Comparison of ENCODE assay signal across 20 mouse cellular contexts in genomic region chr3:21020946-21021345, GRCm38 (mm10).
DNase-seq lines count a peak whose midpoint lies in the region; ATAC-seq and TF ChIP-seq lines count a peak whose summit lies in the region.
"Had no signal": no experiment of that assay in that cellular context is flagged by ENCODE, and none has a peak within 500 bp of the region (broad histone marks: within the 10 kb centered on the region; RNA-seq: fewer than 3 reads in every experiment).

No protein-coding gene starts in this region.

- no peaks in the 10 kb centered on the region for H3K4me1 ChIP-seq in intestine, postnatal 0 days (replicated peaks; ENCODE audit: control insufficient read depth, insufficient read depth, low read length)
- H3K4me1 ChIP-seq: hindbrain, embryonic 10.5 days; midbrain, embryonic 13.5 days had no signal

- H3K4me3 ChIP-seq in intestine, postnatal 0 days (ENCODE audit: low read depth, low read length), result no peak overlapping the region
- H3K4me3 ChIP-seq: hindbrain, embryonic 10.5 days; midbrain, embryonic 13.5 days; myocyte had no signal

- WGBS in intestine, postnatal 0 days, result 73% methylated on average over 1 of the region's 1 CpGs

- no peak overlapping the region for H3K9ac ChIP-seq in intestine, postnatal 0 days (ENCODE audit: low read depth, low read length)
- H3K9ac ChIP-seq: midbrain, embryonic 13.5 days had no signal

- no peak overlapping the region for H3K4me2 ChIP-seq in intestine, postnatal 0 days (replicated peaks; ENCODE audit: low read depth)
- H3K4me2 ChIP-seq: midbrain, embryonic 13.5 days had no signal

- no peak for ATAC-seq in intestine, postnatal 0 days
- ATAC-seq: midbrain, embryonic 13.5 days had no signal

- H3K27ac ChIP-seq in intestine, postnatal 0 days (ENCODE audit: low read depth, low read length), result no peak overlapping the region
- H3K27ac ChIP-seq: hindbrain, embryonic 10.5 days; midbrain, embryonic 13.5 days had no signal

- no peaks in the 10 kb centered on the region for H3K9me3 ChIP-seq in intestine, postnatal 0 days (ENCODE audit: control insufficient read depth)
- H3K9me3 ChIP-seq: hindbrain, embryonic 10.5 days; midbrain, embryonic 13.5 days had no signal

- no peaks in the 10 kb centered on the region for H3K36me3 ChIP-seq in intestine, postnatal 0 days (ENCODE audit: control insufficient read depth, insufficient read depth)
- H3K36me3 ChIP-seq: hindbrain, embryonic 10.5 days; midbrain, embryonic 13.5 days had no signal

- no peaks in the 10 kb centered on the region for H3K27me3 ChIP-seq in intestine, postnatal 0 days (replicated peaks; ENCODE audit: control insufficient read depth, insufficient read depth, low read length)
- H3K27me3 ChIP-seq: midbrain, embryonic 13.5 days had no signal

- peak; percentile 54 to 61 for DNase-seq in cerebellum, postnatal 10 days
- no peak for DNase-seq in cerebellum, postnatal 25 days
- peak; percentile 34 to 44 for DNase-seq in frontal cortex, adult 2 months (ENCODE audit: extremely low spot score in 1 of 2, low spot score in 1 of 2)
- no peak for DNase-seq in frontal cortex, postnatal 14 days (ENCODE audit: low spot score in 2 of 2)
- DNase-seq in brain, adult 2 months (ENCODE audit: low read depth, low spot score), result peak; percentile 70
- peak; percentile 3 to 7 for DNase-seq in layer of hippocampus, adult 8-10 months (ENCODE audit: low spot score in 2 of 2)
- DNase-seq in thymus, postnatal 4 days, result no peak
- DNase-seq: adrenal gland, adult 2 months; cerebellum, postnatal 36 days; gastrocnemius, postnatal 25 days; kidney, adult 8-10 months; kidney, postnatal 25 days; lung, postnatal 14 days; right cerebral cortex, postnatal 14 days; spleen, adult 18-20 months; thymus, adult 2 months had no signal

- no peak for TF ChIP-seq CTCF in intestine, postnatal 0 days (IDR thresholded peaks at IDR 0.05; ENCODE audit: low read depth)

Comparison
In these comparisons a context has a peak if more than half of its experiments do, and no peak if none do; other contexts are left out.
1. DNase-seq: peak in cerebellum, postnatal 10 days (2 of 2), frontal cortex, adult 2 months (2 of 2), brain, adult 2 months (single experiment) and layer of hippocampus, adult 8-10 months (2 of 2); none in cerebellum, postnatal 25 days (0 of 2), frontal cortex, postnatal 14 days (0 of 2) and thymus, postnatal 4 days (single experiment).